Mouse (Mus musculus) embryonic fibroblast, embryonic 13.5 days (primary cell): ENCODE data around the gene Snx30.

Source experiments
- CTCF ChIP-seq: IDR thresholded peaks from 2 replicates; pipeline ENCODE4 v1.5.1; 2011; ENCODE audit warnings: mild to moderate bottlenecking, control low read depth, low read length, moderate library complexity, borderline replicate concordance; ENCODE audit not compliant: insufficient read depth
- POLR2A ChIP-seq: IDR thresholded peaks from 2 replicates; pipeline ENCODE4 v1.6.1; 2011; ENCODE audit warnings: low read depth, mild to moderate bottlenecking, control low read depth, low read length, moderate library complexity

DNA sequence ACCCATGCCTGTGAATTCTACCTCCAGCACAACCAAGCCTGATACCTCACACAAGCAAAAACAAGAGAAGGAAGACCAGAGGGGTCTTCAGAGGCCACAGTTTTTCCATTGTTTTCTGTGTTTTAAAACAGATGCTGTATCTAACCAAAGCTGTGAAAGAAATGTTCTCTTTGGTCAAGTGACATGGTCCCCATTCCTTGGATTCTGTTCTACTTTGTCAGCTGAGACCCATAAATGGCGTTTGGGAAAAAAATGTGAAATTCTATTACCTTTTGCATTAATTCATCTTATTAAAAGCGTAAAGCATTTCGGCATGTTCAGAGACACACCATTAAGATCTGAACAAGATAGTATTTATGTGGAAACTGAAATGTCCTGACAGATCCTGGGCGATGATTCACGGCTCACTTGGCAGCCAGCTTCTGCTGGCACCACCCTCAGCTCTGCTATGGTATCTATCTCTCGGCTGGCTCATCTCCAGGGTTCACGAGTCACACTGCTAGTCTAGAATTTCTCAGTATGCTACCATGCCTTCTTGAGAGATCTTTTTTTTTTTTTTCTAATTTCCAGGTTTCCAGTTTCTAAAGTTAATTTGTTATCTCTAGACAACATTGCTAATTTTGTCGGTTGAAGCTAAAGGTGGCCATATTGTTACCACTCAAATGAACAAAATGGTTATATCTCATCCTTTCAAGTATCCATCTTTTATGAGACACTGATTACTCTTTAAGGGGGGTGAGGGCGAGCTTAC, 49.1 kb upstream of the Snx30 start:
- TF ChIP-seq POLR2A: no peak
- TF ChIP-seq CTCF: no peak
